Mouse (Mus musculus) small intestine, adult 2 months (tissue): ENCODE measurements around the gene Akr1c13.
"Not testable (repeated sequence)": the region's sequence is repeated elsewhere in the genome, so short reads cannot be mapped to it uniquely, and the experiment has no call there.

Source experiments
- CTCF ChIP-seq: fragments of 200-500 bp; IDR thresholded peaks from 2 replicates; pipeline ENCODE4 v1.5.1; 2012; ENCODE audit warnings: low read depth, mild to moderate bottlenecking, control low read depth, inconsistent platforms, low read length, moderate library complexity, mixed read lengths; ENCODE audit not compliant: insufficient replicate concordance, insufficient read length; ENCODE audit errors: extremely low read depth
- POLR2A ChIP-seq: fragments of 200-500 bp; IDR thresholded peaks from 2 replicates; pipeline ENCODE4 v1.6.1; 2012; ENCODE audit warnings: low read depth, mild to moderate bottlenecking, control low read depth, inconsistent platforms, low read length, moderate library complexity

- TF ChIP-seq CTCF, POLR2A: not testable (repeated sequence)
These were observed 24.5 kb downstream of the Akr1c13 start for GRCm38 (mm10) chr13:4215496-4215895.
